Mouse (Mus musculus): ENCODE measurements around the gene 4833423E24Rik. TPM values are rescaled to one million over a fixed set of nuclear protein-coding genes. Genes with fewer than 3 reads are reported as not detected.

Gene 4833423E24Rik
- polyA plus RNA-seq, 1 experiment from 2014 or later = not detected

DNA sequence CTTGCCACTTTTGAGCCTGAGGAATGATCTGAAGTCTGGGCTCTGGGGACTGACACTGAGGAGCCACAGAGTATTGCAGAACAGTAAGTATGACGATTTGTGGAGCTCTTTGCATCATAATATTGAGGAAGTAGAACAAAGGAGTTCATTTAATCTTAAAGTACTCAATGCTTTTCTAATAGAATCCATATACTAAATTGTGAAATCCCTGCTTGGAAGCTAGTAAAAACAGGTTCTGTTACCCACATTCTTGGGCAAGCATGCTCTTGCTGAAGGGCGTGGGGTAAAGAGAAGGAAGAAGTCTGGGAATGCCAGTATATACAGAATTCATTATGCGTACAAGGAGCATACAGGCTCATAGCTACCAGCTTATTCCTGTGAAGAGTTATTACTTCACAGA lies 8.4 kb downstream of the 4833423E24Rik start:
- Histone ChIP-seq H3K27ac (replicated peaks; ENCODE audit: low read depth, low read length) (no peak overlapping the region), H3K4me3 (ENCODE audit: low read depth, low read length) (no peak overlapping the region), H3K9me3 (replicated peaks; ENCODE audit: control insufficient read depth, low read length) (no peaks in the 10 kb centered on the region), H3K4me1 (ENCODE audit: control insufficient read depth, insufficient read depth, low read length) (no peaks in the 10 kb centered on the region), H3K4me2 (ENCODE audit: low read depth, low read length) (no peak overlapping the region), H3K9ac (replicated peaks; ENCODE audit: low read length) (no peak overlapping the region), H3K36me3 (replicated peaks; ENCODE audit: control insufficient read depth, insufficient read depth, low read depth, low read length) (no peaks in the 10 kb centered on the region), H3K27me3 (ENCODE audit: control insufficient read depth, insufficient read depth, low read length) (no peaks in the 10 kb centered on the region)
- DNase-seq (ENCODE audit: low spot score) = no peak
- WGBS = 76% methylated on average over 3 of the region's 3 CpGs
- no peak for ATAC-seq (replicated peaks; ENCODE audit: insufficient number of reproducible peaks, low FRiP score, low TSS enrichment, low read depth)

DNA sequence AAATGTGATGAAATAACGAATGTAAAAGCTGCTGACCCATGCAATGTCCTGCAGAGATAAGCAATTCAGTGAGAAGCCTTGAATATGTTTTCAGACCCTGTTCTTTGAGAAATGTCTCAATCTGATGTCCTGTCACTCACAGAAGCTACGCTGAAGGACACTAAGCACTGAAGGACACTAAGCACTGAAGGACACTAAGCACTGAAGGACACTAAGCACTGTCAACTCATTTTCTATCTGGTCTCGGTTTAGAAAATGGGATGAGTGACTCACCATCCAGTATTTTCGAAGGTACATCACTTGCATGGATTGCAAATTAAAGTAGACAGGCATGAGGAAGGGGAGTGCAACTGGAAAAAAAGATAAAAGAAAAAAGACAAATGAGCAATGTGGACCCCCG lies 28.4 kb downstream of the 4833423E24Rik start:
- Histone ChIP-seq H3K36me3 (replicated peaks; ENCODE audit: control insufficient read depth, insufficient read depth, low read depth, low read length) (no peaks in the 10 kb centered on the region), H3K27me3 (ENCODE audit: control insufficient read depth, insufficient read depth, low read length) (no peaks in the 10 kb centered on the region), H3K27ac (replicated peaks; ENCODE audit: low read depth, low read length) (no peak overlapping the region), H3K9me3 (replicated peaks; ENCODE audit: control insufficient read depth, low read length) (no peaks in the 10 kb centered on the region), H3K4me1 (ENCODE audit: control insufficient read depth, insufficient read depth, low read length) (no peaks in the 10 kb centered on the region), H3K4me3 (ENCODE audit: low read depth, low read length) (no peak overlapping the region), H3K9ac (replicated peaks; ENCODE audit: low read length) (no peak overlapping the region), H3K4me2 (ENCODE audit: low read depth, low read length) (no peak overlapping the region)
- no peak for ATAC-seq (replicated peaks; ENCODE audit: insufficient number of reproducible peaks, low FRiP score, low TSS enrichment, low read depth)
- no peak for DNase-seq (ENCODE audit: low spot score)
- WGBS = 76% methylated on average over 5 of the region's 5 CpGs

- H3K36me3 ChIP-seq (replicated peaks; ENCODE audit: control insufficient read depth, insufficient read depth, low read depth, low read length) = no peaks in the 10 kb centered on the region
- H3K27ac ChIP-seq (replicated peaks; ENCODE audit: low read depth, low read length) = no peak overlapping the region
- H3K4me1 ChIP-seq (ENCODE audit: control insufficient read depth, insufficient read depth, low read length) = no peaks in the 10 kb centered on the region
- no peaks in the 10 kb centered on the region for H3K27me3 ChIP-seq (ENCODE audit: control insufficient read depth, insufficient read depth, low read length)
- DNase-seq (ENCODE audit: low spot score) (no peak), ATAC-seq (replicated peaks; ENCODE audit: insufficient number of reproducible peaks, low FRiP score, low TSS enrichment, low read depth) (no peak)
- H3K4me2 ChIP-seq (ENCODE audit: low read depth, low read length) = no peak overlapping the region
- H3K9ac ChIP-seq (replicated peaks; ENCODE audit: low read length) = no peak overlapping the region
- no peak overlapping the region for H3K4me3 ChIP-seq (ENCODE audit: low read depth, low read length)
- H3K9me3 ChIP-seq (replicated peaks; ENCODE audit: control insufficient read depth, low read length) = no peaks in the 10 kb centered on the region
- WGBS = 91% methylated on average over 3 of the region's 3 CpGs
Observed at GRCm38 (mm10) chr2:85466801-85467325, 52.0 kb downstream of the 4833423E24Rik start.

DNA sequence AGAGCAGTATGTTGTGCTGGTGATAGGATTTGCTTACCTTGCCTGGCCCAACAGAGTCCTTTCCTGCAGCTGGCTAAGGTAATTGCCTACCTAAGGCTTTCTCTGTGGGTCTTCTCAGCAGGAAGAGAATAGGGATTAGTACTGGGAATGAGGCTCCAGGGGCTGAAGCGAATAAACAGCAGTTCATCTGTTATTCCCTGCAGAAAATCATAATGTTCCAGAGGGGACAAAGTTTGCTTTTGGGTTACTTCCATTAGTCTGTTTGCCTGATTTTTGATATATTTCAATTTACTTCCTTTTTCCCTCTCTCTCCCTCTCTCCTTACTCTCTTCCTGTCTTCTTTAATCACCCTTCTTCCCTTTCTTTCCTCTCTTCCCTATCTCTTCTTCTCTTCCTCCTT lies 75.3 kb downstream of the 4833423E24Rik start, which contains the start of gene Olfr995:
TSS of gene Olfr995 (minus strand) at position 101 of the 400 bp plus-strand sequence.
- Histone ChIP-seq H3K4me2 (ENCODE audit: low read depth, low read length) (no peak within 1 kb of the TSS), H3K9me3 (replicated peaks; ENCODE audit: control insufficient read depth, low read length) (no peaks in the 10 kb centered on the region), H3K27me3 (ENCODE audit: control insufficient read depth, insufficient read depth, low read length) (no peaks in the 10 kb centered on the region), H3K36me3 (replicated peaks; ENCODE audit: control insufficient read depth, insufficient read depth, low read depth, low read length) (no peaks in the 10 kb centered on the region), H3K4me1 (ENCODE audit: control insufficient read depth, insufficient read depth, low read length) (no peaks in the 10 kb centered on the region), H3K27ac (replicated peaks; ENCODE audit: low read depth, low read length) (no peak within 1 kb of the TSS), H3K4me3 (ENCODE audit: low read depth, low read length) (no peak within 1 kb of the TSS), H3K9ac (replicated peaks; ENCODE audit: low read length) (no peak within 1 kb of the TSS)
- ATAC-seq (replicated peaks; ENCODE audit: insufficient number of reproducible peaks, low FRiP score, low TSS enrichment, low read depth) (no peak), DNase-seq (ENCODE audit: low spot score) (no peak)
- 20% methylated on average over 1 of the region's 1 CpGs for WGBS

DNA sequence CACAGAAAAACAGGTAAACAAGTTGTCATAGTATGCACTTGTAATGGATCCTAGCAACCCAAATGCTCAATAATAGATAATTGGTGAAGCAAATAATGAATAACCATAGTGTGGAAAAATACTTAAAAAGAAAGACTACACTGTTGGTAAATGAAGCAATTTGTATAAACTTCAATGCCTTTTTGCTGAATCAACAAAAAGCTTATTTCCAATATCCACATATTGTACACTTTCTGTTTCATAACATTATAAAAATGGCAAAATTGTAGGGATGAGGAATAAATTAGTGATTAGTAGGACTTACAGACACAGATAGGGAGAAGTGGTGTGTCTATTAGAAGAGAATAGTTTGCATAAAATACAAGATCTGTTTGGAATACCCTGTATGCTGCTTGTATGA lies 76.3 kb downstream of the 4833423E24Rik start:
- Histone ChIP-seq H3K4me3 (ENCODE audit: low read depth, low read length) (no peak overlapping the region), H3K4me1 (ENCODE audit: control insufficient read depth, insufficient read depth, low read length) (no peaks in the 10 kb centered on the region), H3K36me3 (replicated peaks; ENCODE audit: control insufficient read depth, insufficient read depth, low read depth, low read length) (no peaks in the 10 kb centered on the region), H3K27me3 (ENCODE audit: control insufficient read depth, insufficient read depth, low read length) (no peaks in the 10 kb centered on the region), H3K9ac (replicated peaks; ENCODE audit: low read length) (no peak overlapping the region), H3K9me3 (replicated peaks; ENCODE audit: control insufficient read depth, low read length) (no peaks in the 10 kb centered on the region), H3K4me2 (ENCODE audit: low read depth, low read length) (no peak overlapping the region), H3K27ac (replicated peaks; ENCODE audit: low read depth, low read length) (no peak overlapping the region)
- no peak for ATAC-seq (replicated peaks; ENCODE audit: insufficient number of reproducible peaks, low FRiP score, low TSS enrichment, low read depth)
- DNase-seq (ENCODE audit: low spot score) = no peak

DNA sequence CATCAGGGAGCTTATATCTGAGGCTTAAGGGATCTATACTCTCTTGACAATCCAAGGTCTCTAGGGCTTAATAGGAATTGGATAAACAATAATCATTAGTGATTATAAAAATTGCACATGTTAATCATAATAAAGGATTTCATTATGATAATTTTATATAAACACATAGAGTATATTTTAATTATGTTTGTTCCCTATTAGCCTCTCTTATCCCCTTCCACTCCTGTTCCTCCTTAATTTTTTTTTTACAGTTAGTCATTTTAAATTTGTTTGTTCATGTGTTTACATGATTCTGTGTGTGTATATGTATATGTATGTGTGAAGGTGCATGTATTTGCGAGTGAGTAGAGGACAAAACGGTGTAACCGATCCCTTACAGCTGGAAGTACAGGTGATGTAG lies 82.5 kb downstream of the 4833423E24Rik start, which contains the start of gene Olfr994:
TSS of gene Olfr994 (minus strand) at position 101 of the 400 bp plus-strand sequence.
- no peaks in the 10 kb centered on the region for H3K9me3 ChIP-seq (replicated peaks; ENCODE audit: control insufficient read depth, low read length)
- H3K4me3 ChIP-seq (ENCODE audit: low read depth, low read length) = no peak within 1 kb of the TSS
- no peaks in the 10 kb centered on the region for H3K27me3 ChIP-seq (ENCODE audit: control insufficient read depth, insufficient read depth, low read length)
- no peak for DNase-seq (ENCODE audit: low spot score)
- no peaks in the 10 kb centered on the region for H3K4me1 ChIP-seq (ENCODE audit: control insufficient read depth, insufficient read depth, low read length)
- H3K4me2 ChIP-seq (ENCODE audit: low read depth, low read length) = no peak within 1 kb of the TSS
- 94% methylated on average over 3 of the region's 3 CpGs for WGBS
- no peak within 1 kb of the TSS for H3K9ac ChIP-seq (replicated peaks; ENCODE audit: low read length)
- no peak within 1 kb of the TSS for H3K27ac ChIP-seq (replicated peaks; ENCODE audit: low read depth, low read length)
- ATAC-seq (replicated peaks; ENCODE audit: insufficient number of reproducible peaks, low FRiP score, low TSS enrichment, low read depth) = no peak
- H3K36me3 ChIP-seq (replicated peaks; ENCODE audit: control insufficient read depth, insufficient read depth, low read depth, low read length) = no peaks in the 10 kb centered on the region

Other genes starting within 250 kb of the 4833423E24Rik start
- gene Olfr987, start 179.7 kb downstream of the 4833423E24Rik start, polyA plus RNA-seq (2014; fragmentation: Nextera tagmentation; extraction: Ambion mirVana) = not detected in 2 replicates
- not detected in 2 replicates for gene Olfr988, start 155.8 kb downstream of the 4833423E24Rik start, polyA plus RNA-seq (2014; fragmentation: Nextera tagmentation; extraction: Ambion mirVana)
- not detected in 2 replicates for gene Olfr992, start 109.6 kb downstream of the 4833423E24Rik start, polyA plus RNA-seq (2014; fragmentation: Nextera tagmentation; extraction: Ambion mirVana)
- not detected in 2 replicates for gene Olfr993, start 104.1 kb downstream of the 4833423E24Rik start, polyA plus RNA-seq (2014; fragmentation: Nextera tagmentation; extraction: Ambion mirVana)
- gene Olfr994, start 82.6 kb downstream of the 4833423E24Rik start, polyA plus RNA-seq (2014; fragmentation: Nextera tagmentation; extraction: Ambion mirVana) = not detected in 2 replicates
- not detected in 2 replicates for gene Olfr995, start 75.4 kb downstream of the 4833423E24Rik start, polyA plus RNA-seq (2014; fragmentation: Nextera tagmentation; extraction: Ambion mirVana)
- gene Olfr996, start 60.2 kb upstream of the 4833423E24Rik start, polyA plus RNA-seq (2014; fragmentation: Nextera tagmentation; extraction: Ambion mirVana) = not detected in 2 replicates
- not detected in 2 replicates for gene Olfr998, start 69.9 kb upstream of the 4833423E24Rik start, polyA plus RNA-seq (2014; fragmentation: Nextera tagmentation; extraction: Ambion mirVana)
- not detected in 2 replicates for gene Olfr1000, start 92.9 kb upstream of the 4833423E24Rik start, polyA plus RNA-seq (2014; fragmentation: Nextera tagmentation; extraction: Ambion mirVana)
- not detected in 2 replicates for gene Olfr1002, start 131.7 kb upstream of the 4833423E24Rik start, polyA plus RNA-seq (2014; fragmentation: Nextera tagmentation; extraction: Ambion mirVana)
- gene Olfr154, start 145.4 kb upstream of the 4833423E24Rik start, polyA plus RNA-seq (2014; fragmentation: Nextera tagmentation; extraction: Ambion mirVana) = not detected in 2 replicates
- not detected in 2 replicates for gene Olfr1006, start 159.7 kb upstream of the 4833423E24Rik start, polyA plus RNA-seq (2014; fragmentation: Nextera tagmentation; extraction: Ambion mirVana)
- gene Olfr1008, start 170.4 kb upstream of the 4833423E24Rik start, polyA plus RNA-seq (2014; fragmentation: Nextera tagmentation; extraction: Ambion mirVana) = not detected in 2 replicates
- gene Olfr1009, start 196.4 kb upstream of the 4833423E24Rik start, polyA plus RNA-seq (2014; fragmentation: Nextera tagmentation; extraction: Ambion mirVana) = not detected in 2 replicates
- not detected in 2 replicates for gene Olfr1012, start 243.7 kb upstream of the 4833423E24Rik start, polyA plus RNA-seq (2014; fragmentation: Nextera tagmentation; extraction: Ambion mirVana)
- not detected in 2 replicates for gene Olfr1013, start 248.1 kb upstream of the 4833423E24Rik start, polyA plus RNA-seq (2014; fragmentation: Nextera tagmentation; extraction: Ambion mirVana)